Mouse (Mus musculus) lung, embryonic 14.5 days (tissue): ENCODE measurements around the gene Runx2. TPM values are rescaled to one million over a fixed set of nuclear protein-coding genes. Genes with fewer than 3 reads are reported as not detected.

Source experiments
- ATAC-seq: fragments of 200-750 bp; cut with Nextera tagmentation; 2 replicates; pipeline ENCODE4 v1.8.0; 2017; ENCODE audit warnings: mild to moderate bottlenecking, moderate TSS enrichment, moderate library complexity; ENCODE audit not compliant: insufficient read depth
- DNase-seq: peaks from one replicate; pipeline ENCODE4 v3.0.0-alpha.2; 2015
- H3K27ac ChIP-seq: fragments of 300-500 bp; sonication (generic); 2 replicates; pipeline ENCODE4 v1.5.1; 2014; ENCODE audit warnings: low read depth, mild to moderate bottlenecking, moderate library complexity
- H3K27me3 ChIP-seq: fragments of 300-500 bp; sonication (generic); 2 replicates; pipeline ENCODE4 v1.6.1; 2014; ENCODE audit warnings: low read length, control low read depth; ENCODE audit not compliant: insufficient read depth
- H3K36me3 ChIP-seq: fragments of 300-500 bp; sonication (generic); 2 replicates; pipeline ENCODE4 v1.6.1; 2014; ENCODE audit warnings: control low read depth; ENCODE audit not compliant: insufficient read depth
- H3K4me1 ChIP-seq: fragments of 300-500 bp; sonication (generic); 2 replicates; pipeline ENCODE4 v1.6.1; 2014; ENCODE audit warnings: antibody characterized with exemption, control low read depth; ENCODE audit not compliant: insufficient read depth
- H3K4me2 ChIP-seq: fragments of 300-500 bp; sonication (generic); 2 replicates; pipeline ENCODE4 v1.6.1; 2014; ENCODE audit warnings: mild to moderate bottlenecking
- H3K4me3 ChIP-seq: fragments of 300-500 bp; sonication (generic); 2 replicates; pipeline ENCODE4 v1.5.1; 2014; ENCODE audit warnings: low read depth, low read length
- H3K9ac ChIP-seq: fragments of 300-500 bp; sonication (generic); 2 replicates; pipeline ENCODE4 v1.6.1; 2014
- H3K9me3 ChIP-seq: fragments of 300-500 bp; sonication (generic); 2 replicates; pipeline ENCODE4 v1.6.1; 2016; ENCODE audit warnings: low read depth, low read length, control low read depth
- CTCF ChIP-seq: IDR thresholded peaks from 2 replicates; pipeline ENCODE4 v1.5.1; 2016; ENCODE audit warnings: antibody characterized with exemption, low read depth
- WGBS: fragments of 180-500 bp; shearing (Covaris S2); extraction: QIAGEN DNeasy Blood & Tissue Kit; methylation state at CpG from one replicate; pipeline ENCODE4 v1.1.7; 2014; 5-methylcytosine and 5-hydroxymethylcytosine counted together
- polyA plus RNA-seq: library from polyadenylated mRNA; unstranded; fragments of >200 nt; fragmentation: Nextera tagmentation; extraction: Ambion mirVana; gene quantifications from 2 replicates; pipeline ENCODE4 v1.2.1, GENCODE M21; 2014

Gene Runx2
- polyA plus RNA-seq, 1 experiment from 2014 or later = 1.3 TPM

DNA sequence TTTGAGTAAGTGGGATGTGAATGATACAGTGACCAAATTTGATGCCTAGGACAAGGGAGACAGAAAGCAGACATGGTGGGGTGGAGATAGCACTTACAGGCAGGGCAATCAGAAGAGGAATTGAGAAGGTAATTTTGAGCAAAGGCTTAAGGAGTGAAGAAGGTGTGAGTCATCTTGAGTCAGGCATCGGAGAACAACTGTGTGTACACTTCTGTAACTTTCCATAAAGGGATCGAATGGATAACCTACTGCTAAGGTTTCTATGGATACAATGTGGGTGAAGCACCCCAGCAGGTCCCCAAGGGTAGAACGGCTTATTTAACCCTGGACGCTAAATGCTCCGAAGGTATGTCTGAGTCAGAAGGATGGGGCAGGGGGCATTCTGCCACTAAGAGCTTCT, 312.4 kb downstream of the Runx2 start:
- Histone ChIP-seq H3K9ac (no peak overlapping the region), H3K4me1 (no peaks in the 10 kb centered on the region), H3K4me3 (no peak overlapping the region), H3K4me2 (no peak overlapping the region), H3K27ac (no peak overlapping the region), H3K9me3 (no peaks in the 10 kb centered on the region), H3K36me3 (no peaks in the 10 kb centered on the region), H3K27me3 (no peaks in the 10 kb centered on the region)
- WGBS = 81% methylated on average over 5 of the region's 5 CpGs
- TF ChIP-seq CTCF = no peak
- DNase-seq (no peak), ATAC-seq (no peak)

DNA sequence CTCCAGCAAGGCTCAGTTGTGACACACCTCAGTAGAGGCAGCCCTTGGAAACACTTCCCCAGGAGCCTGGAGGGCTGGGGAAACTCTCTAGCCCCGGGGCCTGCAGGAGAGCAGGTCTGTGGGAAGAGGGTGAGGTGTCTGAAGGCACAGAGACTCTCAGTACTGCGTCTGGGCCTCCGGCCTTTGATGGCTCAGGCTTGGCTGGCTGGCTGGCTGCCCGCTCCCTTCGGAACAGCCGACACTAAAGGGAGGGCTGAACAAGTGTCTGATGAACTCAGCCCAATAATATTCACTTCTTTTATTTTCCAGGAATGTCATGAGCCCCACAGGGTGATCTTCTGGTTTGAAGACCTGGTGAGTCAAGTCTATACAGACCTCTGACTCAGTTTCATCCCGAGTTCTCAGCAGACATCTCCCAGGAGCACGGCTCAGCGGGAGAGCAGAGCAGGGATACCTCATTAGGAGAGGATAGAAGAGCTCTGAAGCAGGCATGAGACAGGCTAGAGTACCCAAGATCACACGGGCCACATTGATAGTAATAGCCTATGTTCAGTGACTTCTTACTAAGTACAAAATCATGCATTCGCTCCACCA, 314.2 kb downstream of the Runx2 start:
- Histone ChIP-seq H3K4me3 (no peak overlapping the region), H3K36me3 (no peaks in the 10 kb centered on the region), H3K4me2 (no peak overlapping the region), H3K9ac (no peak overlapping the region), H3K4me1 (no peaks in the 10 kb centered on the region), H3K9me3 (no peaks in the 10 kb centered on the region), H3K27me3 (no peaks in the 10 kb centered on the region), H3K27ac (no peak overlapping the region)
- peak; percentile 44 for DNase-seq
- ATAC-seq = no peak
- WGBS = 67% methylated on average over 11 of the region's 11 CpGs
- TF ChIP-seq CTCF = no peak

DNA sequence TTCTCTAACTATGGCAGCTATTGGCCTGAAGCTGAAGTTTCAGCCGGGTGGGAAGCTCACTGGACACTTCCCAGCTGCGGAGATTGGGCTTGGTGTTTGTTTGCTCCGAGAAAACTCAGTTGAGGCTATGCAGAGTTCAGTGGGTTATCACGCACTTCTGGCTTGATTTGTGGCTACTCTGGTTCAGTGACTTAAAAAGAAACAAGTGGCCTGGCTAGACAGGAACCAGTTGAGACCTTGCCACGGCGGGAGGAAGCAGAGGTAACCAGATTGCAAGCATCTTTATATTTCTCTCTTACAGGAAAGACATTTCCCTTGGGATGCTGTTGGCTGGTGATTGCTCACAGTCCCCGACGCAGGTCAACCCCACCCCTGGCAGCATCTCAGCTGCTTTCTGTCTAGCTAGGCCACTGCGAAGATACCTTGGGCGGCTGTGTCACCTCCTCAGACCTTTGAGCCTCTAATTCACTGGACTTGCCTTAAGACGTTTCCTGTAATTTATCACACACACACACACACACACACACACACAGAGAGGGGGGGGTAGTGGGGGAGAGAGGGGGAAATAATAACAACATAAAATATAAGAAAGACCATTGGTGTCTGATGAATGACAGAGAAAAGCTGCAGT, 324.3 kb downstream of the Runx2 start:
- no peaks in the 10 kb centered on the region for H3K36me3 ChIP-seq
- H3K4me1 ChIP-seq = no peaks in the 10 kb centered on the region
- H3K9me3 ChIP-seq = no peaks in the 10 kb centered on the region
- no peaks in the 10 kb centered on the region for H3K27me3 ChIP-seq
- WGBS = 19% methylated on average over 11 of the region's 11 CpGs
- H3K9ac ChIP-seq = no peak overlapping the region
- TF ChIP-seq CTCF = no peak
- no peak overlapping the region for H3K4me3 ChIP-seq
- no peak overlapping the region for H3K27ac ChIP-seq
- DNase-seq (peak; percentile 18), ATAC-seq (no peak)
- H3K4me2 ChIP-seq = no peak overlapping the region

DNA sequence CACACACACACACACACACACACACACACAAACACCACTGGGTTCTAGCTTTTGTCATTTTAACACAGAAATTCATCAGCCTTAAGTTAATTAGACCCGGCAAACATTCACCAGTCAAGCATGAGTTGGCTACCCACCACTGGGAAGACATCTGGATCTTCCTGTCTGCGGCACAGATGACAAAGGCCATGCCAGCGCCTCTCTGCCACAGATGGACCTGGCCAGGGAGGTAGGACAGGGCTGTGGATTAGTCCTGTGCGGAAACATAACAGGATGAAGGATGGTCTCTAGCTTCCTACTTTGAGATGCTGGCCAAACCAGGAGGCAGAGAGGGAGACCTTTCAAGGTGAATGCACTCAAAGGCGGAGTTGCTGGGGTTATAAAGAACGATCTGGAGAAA, 325.3 kb downstream of the Runx2 start:
- WGBS = 90% methylated on average over 6 of the region's 6 CpGs
- Histone ChIP-seq H3K9me3 (no peaks in the 10 kb centered on the region), H3K4me1 (no peaks in the 10 kb centered on the region), H3K27ac (no peak overlapping the region), H3K9ac (no peak overlapping the region), H3K4me3 (no peak overlapping the region), H3K4me2 (no peak overlapping the region), H3K36me3 (no peaks in the 10 kb centered on the region), H3K27me3 (no peaks in the 10 kb centered on the region)
- ATAC-seq (no peak), DNase-seq (no peak)
- TF ChIP-seq CTCF = no peak

DNA sequence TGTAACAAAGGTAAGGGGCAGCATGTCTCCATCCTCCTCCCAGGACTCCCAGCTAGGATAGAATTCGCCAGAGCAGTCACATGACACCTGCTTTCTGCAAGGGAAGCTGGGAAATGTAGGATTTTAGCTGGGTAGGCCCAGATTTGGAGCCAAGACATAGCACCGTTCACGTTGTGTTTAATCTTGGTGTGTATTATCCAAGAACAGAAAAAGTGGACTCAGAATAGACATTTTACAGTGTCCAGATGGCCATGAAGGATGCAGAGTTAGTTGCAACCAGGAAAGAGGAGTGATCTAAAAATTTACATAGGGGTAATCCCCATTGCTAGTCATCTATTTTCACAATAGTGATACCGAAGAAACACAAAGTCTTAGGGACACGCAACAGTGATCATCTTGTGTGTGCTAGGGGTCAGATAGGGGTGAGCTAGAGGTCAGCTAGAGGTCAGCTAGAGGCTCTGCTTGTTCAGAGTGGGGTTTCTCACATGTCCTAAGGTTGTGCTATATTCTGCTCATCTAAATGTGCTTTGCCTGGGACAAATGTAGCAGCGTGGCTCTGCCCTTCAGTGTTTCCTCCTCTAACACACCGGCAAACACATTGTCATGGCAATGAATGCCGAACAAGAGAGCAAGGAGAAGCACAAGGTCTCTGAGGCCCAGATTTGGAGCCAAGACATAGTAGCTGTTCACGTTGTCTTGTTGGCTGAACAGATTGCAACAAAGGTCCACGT, 326.9 kb downstream of the Runx2 start:
- H3K9ac ChIP-seq = no peak overlapping the region
- no peaks in the 10 kb centered on the region for H3K27me3 ChIP-seq
- ATAC-seq = no peak
- no peaks in the 10 kb centered on the region for H3K4me1 ChIP-seq
- H3K4me2 ChIP-seq = no peak overlapping the region
- H3K4me3 ChIP-seq = no peak overlapping the region
- 82% methylated on average over 10 of the region's 10 CpGs for WGBS
- H3K9me3 ChIP-seq = no peaks in the 10 kb centered on the region
- DNase-seq = no peak
- TF ChIP-seq CTCF = no peak
- no peak overlapping the region for H3K27ac ChIP-seq
- H3K36me3 ChIP-seq = no peaks in the 10 kb centered on the region

DNA sequence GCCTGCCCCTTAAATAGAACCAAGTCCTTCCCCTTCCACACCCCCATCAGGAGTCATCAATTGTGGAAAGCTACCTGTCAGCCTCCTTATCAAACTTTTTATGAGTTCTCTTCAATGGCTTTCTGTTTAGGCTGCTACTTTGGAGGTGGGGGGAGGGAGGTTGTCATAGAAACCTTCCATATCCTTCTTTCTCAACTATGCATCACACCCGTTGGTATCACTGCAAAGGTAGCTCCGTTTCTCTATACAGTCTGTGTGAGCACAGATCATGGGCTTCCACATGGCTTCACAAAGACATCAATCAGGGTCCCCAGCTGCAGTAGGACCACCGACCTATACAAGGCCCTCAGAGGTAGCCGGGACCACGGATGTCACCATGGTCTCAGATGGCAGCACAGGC, 329.3 kb downstream of the Runx2 start:
- Histone ChIP-seq H3K4me3 (no peak overlapping the region), H3K4me2 (no peak overlapping the region), H3K9ac (no peak overlapping the region), H3K27ac (no peak overlapping the region), H3K9me3 (no peaks in the 10 kb centered on the region), H3K36me3 (no peaks in the 10 kb centered on the region), H3K27me3 (no peaks in the 10 kb centered on the region), H3K4me1 (no peaks in the 10 kb centered on the region)
- DNase-seq = no peak
- WGBS = 70% methylated on average over 5 of the region's 5 CpGs
- TF ChIP-seq CTCF = no peak
- ATAC-seq = no peak

DNA sequence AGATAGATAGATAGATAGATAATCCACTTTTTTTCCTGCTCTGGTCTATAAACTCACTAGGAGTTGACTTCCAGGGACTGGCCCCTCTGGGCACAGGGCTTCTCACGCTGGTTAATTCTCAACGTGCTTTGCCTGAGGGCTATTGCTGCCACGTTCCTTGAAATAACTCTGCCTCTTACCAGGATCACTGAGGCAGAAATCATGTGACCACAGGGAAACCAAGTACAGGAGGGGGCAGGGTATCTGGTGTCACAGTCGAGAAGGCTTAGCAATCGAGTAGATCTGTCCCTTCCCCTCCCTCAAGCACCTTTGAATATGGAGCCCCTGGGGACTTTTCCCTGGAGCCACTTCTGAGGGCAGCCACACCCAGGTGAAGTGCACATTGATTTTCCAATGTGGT, 334.7 kb downstream of the Runx2 start:
- no peak for ATAC-seq
- H3K9ac ChIP-seq = no peak overlapping the region
- H3K4me3 ChIP-seq = no peak overlapping the region
- H3K27ac ChIP-seq = no peak overlapping the region
- H3K36me3 ChIP-seq = no peaks in the 10 kb centered on the region
- no peak overlapping the region for H3K4me2 ChIP-seq
- H3K4me1 ChIP-seq = no peaks in the 10 kb centered on the region
- DNase-seq = no peak
- no peak for TF ChIP-seq CTCF
- no peaks in the 10 kb centered on the region for H3K27me3 ChIP-seq
- 56% methylated on average over 5 of the region's 5 CpGs for WGBS
- no peaks in the 10 kb centered on the region for H3K9me3 ChIP-seq
